ENCODE assay signal across 18 mouse cellular contexts in genomic region chr9:91711106-91711505, GRCm38 (mm10).
A peak's percentile ranks its signal among the peaks of the same experiment; 100 is the strongest.
DNase-seq lines count a peak whose midpoint lies in the region; ATAC-seq and TF ChIP-seq lines count a peak whose summit lies in the region.
"Had no signal": no experiment of that assay in that cellular context is flagged by ENCODE, and none has a peak within 500 bp of the region (broad histone marks: within the 10 kb centered on the region; RNA-seq: fewer than 3 reads in every experiment).

No protein-coding gene starts in this region.

- H3K27ac ChIP-seq in kidney, adult 2 months (ENCODE audit: insufficient read depth, low read depth, low read length), result no peak overlapping the region
- no peak overlapping the region for H3K27ac ChIP-seq in kidney, embryonic 15.5 days
- no peak overlapping the region for H3K27ac ChIP-seq in lung, embryonic 14.5 days (ENCODE audit: low read depth)
- H3K27ac ChIP-seq in midbrain, embryonic 10.5 days (replicated peaks), result no peak overlapping the region
- H3K27ac ChIP-seq: embryonic facial prominence, embryonic 10.5 days; embryonic facial prominence, embryonic 12.5 days; forebrain, embryonic 15.5 days had no signal

- H3K4me2 ChIP-seq in kidney, embryonic 15.5 days, result no peak overlapping the region
- H3K4me2 ChIP-seq in lung, embryonic 14.5 days, result no peak overlapping the region
- H3K4me2 ChIP-seq: embryonic facial prominence, embryonic 12.5 days; forebrain, embryonic 15.5 days had no signal

- H3K9ac ChIP-seq in kidney, embryonic 15.5 days, result no peak overlapping the region
- no peak overlapping the region for H3K9ac ChIP-seq in lung, embryonic 14.5 days
- H3K9ac ChIP-seq: embryonic facial prominence, embryonic 12.5 days; forebrain, embryonic 15.5 days; forebrain, postnatal 0 days had no signal

- no peak for TF ChIP-seq POLR2A in kidney, adult 2 months (IDR thresholded peaks at IDR 0.05; ENCODE audit: low read depth, low read length)
- no peak for TF ChIP-seq POLR2A in brain, embryonic 14.5 days (IDR thresholded peaks at IDR 0.05; ENCODE audit: borderline replicate concordance, extremely low read depth, insufficient read depth, insufficient read length, poor library complexity, severe bottlenecking)

- peak; percentile 56 for DNase-seq in kidney, adult 2 months
- DNase-seq in lung, embryonic 14.5 days, result peak; percentile 4
- DNase-seq in lung, adult 18-20 months, result no peak
- DNase-seq in brain, embryonic 14.5 days (ENCODE audit: low read depth), result peak; percentile 46
- no peak for DNase-seq in midbrain, embryonic 10.5 days (ENCODE audit: low spot score)
- DNase-seq: adrenal gland, adult 2 months; adrenal gland, postnatal 10 days; adrenal gland, postnatal 25 days; cerebellum, adult 11-12 months; cerebellum, adult 2 months; cerebellum, adult 9-10 months; cerebellum, postnatal 10 days; cerebellum, postnatal 25 days; forebrain, postnatal 0 days had no signal

- H3K9me3 ChIP-seq in kidney, embryonic 15.5 days (replicated peaks), result no peaks in the 10 kb centered on the region
- no peaks in the 10 kb centered on the region for H3K9me3 ChIP-seq in lung, embryonic 14.5 days (ENCODE audit: low read depth, low read length)
- no peaks in the 10 kb centered on the region for H3K9me3 ChIP-seq in midbrain, embryonic 10.5 days (replicated peaks)
- H3K9me3 ChIP-seq: embryonic facial prominence, embryonic 10.5 days; embryonic facial prominence, embryonic 12.5 days; forebrain, embryonic 15.5 days had no signal

- no peak for TF ChIP-seq CTCF in kidney, adult 2 months (conservative IDR thresholded peaks at IDR 0.05; ENCODE audit: insufficient read depth, insufficient read length, low read depth, low read length)
- no peak for TF ChIP-seq CTCF in lung, embryonic 14.5 days (IDR thresholded peaks at IDR 0.05; ENCODE audit: low read depth)
- TF ChIP-seq CTCF in brain, embryonic 14.5 days (IDR thresholded peaks at IDR 0.05; ENCODE audit: borderline replicate concordance, extremely low read depth, insufficient read depth, insufficient read length), result no peak

- WGBS in kidney, adult 2 months, result 49% methylated on average over 5 of the region's 5 CpGs
- WGBS in kidney, embryonic 15.5 days, result 60% methylated on average over 5 of the region's 5 CpGs
- WGBS in lung, embryonic 14.5 days, result 55% methylated on average over 5 of the region's 5 CpGs
- WGBS in midbrain, embryonic 10.5 days, result 92% methylated on average over 5 of the region's 5 CpGs

- H3K27me3 ChIP-seq in kidney, adult 2 months (replicated peaks; ENCODE audit: control insufficient read depth, insufficient read depth, low read length), result no peaks in the 10 kb centered on the region
- H3K27me3 ChIP-seq in kidney, embryonic 15.5 days, result no peaks in the 10 kb centered on the region
- no peaks in the 10 kb centered on the region for H3K27me3 ChIP-seq in lung, embryonic 14.5 days (ENCODE audit: insufficient read depth, low read length)
- no peaks in the 10 kb centered on the region for H3K27me3 ChIP-seq in midbrain, embryonic 10.5 days (ENCODE audit: low read depth, poor library complexity, severe bottlenecking)
- H3K27me3 ChIP-seq: embryonic facial prominence, embryonic 12.5 days; forebrain, embryonic 15.5 days had no signal

- no peak for ATAC-seq in kidney, embryonic 15.5 days (replicated peaks; ENCODE audit: low FRiP score)
- no peak for ATAC-seq in lung, embryonic 14.5 days (ENCODE audit: insufficient read depth)
- ATAC-seq: forebrain, embryonic 15.5 days; forebrain, postnatal 0 days had no signal

- no peaks in the 10 kb centered on the region for H3K36me3 ChIP-seq in kidney, adult 2 months (ENCODE audit: control insufficient read depth, insufficient read depth, low read length)
- no peaks in the 10 kb centered on the region for H3K36me3 ChIP-seq in kidney, embryonic 15.5 days
- no peaks in the 10 kb centered on the region for H3K36me3 ChIP-seq in lung, embryonic 14.5 days (ENCODE audit: insufficient read depth)
- H3K36me3 ChIP-seq in midbrain, embryonic 10.5 days, result no peaks in the 10 kb centered on the region
- H3K36me3 ChIP-seq: embryonic facial prominence, embryonic 10.5 days; embryonic facial prominence, embryonic 12.5 days; forebrain, embryonic 15.5 days had no signal

- H3K4me1 ChIP-seq in kidney, adult 2 months (ENCODE audit: control insufficient read depth, insufficient read depth, low read length), result no peaks in the 10 kb centered on the region
- no peaks in the 10 kb centered on the region for H3K4me1 ChIP-seq in kidney, embryonic 15.5 days
- H3K4me1 ChIP-seq in lung, embryonic 14.5 days (ENCODE audit: insufficient read depth), result no peaks in the 10 kb centered on the region
- H3K4me1 ChIP-seq in midbrain, embryonic 10.5 days, result no peaks in the 10 kb centered on the region
- H3K4me1 ChIP-seq: embryonic facial prominence, embryonic 10.5 days; embryonic facial prominence, embryonic 12.5 days; forebrain, embryonic 15.5 days had no signal

- H3K4me3 ChIP-seq in kidney, adult 2 months (ENCODE audit: insufficient read depth, low read depth, low read length), result no peak overlapping the region
- no peak overlapping the region for H3K4me3 ChIP-seq in kidney, embryonic 15.5 days (replicated peaks)
- H3K4me3 ChIP-seq in lung, embryonic 14.5 days (ENCODE audit: low read depth, low read length), result no peak overlapping the region
- no peak overlapping the region for H3K4me3 ChIP-seq in midbrain, embryonic 10.5 days
- H3K4me3 ChIP-seq: embryonic facial prominence, embryonic 10.5 days; embryonic facial prominence, embryonic 12.5 days; forebrain, embryonic 15.5 days had no signal

Comparison
In these comparisons a context has a peak if more than half of its experiments do, and no peak if none do; other contexts are left out.
1. DNase-seq: peak in kidney, adult 2 months (single experiment), lung, embryonic 14.5 days (single experiment) and brain, embryonic 14.5 days (single experiment); none in lung, adult 18-20 months (0 of 2) and midbrain, embryonic 10.5 days (single experiment).